Mouse (Mus musculus) C2C12 (cell line): Measurements from ENCODE around the gene Olfr48. TPM values are rescaled to one million over a fixed set of nuclear protein-coding genes. Genes with fewer than 3 reads are reported as not detected.

ENCODE experiments used
- H3K27me3 ChIP-seq: one replicate; pipeline ENCODE4 v1.6.1; 2011; ENCODE audit not compliant: control insufficient read depth, insufficient read depth, insufficient read length
- H3K36me3 ChIP-seq: one replicate; pipeline ENCODE4 v1.6.1; 2011; ENCODE audit not compliant: control insufficient read depth, insufficient read depth
- H3K4me3 ChIP-seq: one replicate; pipeline ENCODE4 v1.5.1; 2011; ENCODE audit warnings: mild to moderate bottlenecking, control low read depth; ENCODE audit not compliant: poor library complexity, insufficient read depth, severe bottlenecking
- H3K79me2 ChIP-seq: one replicate; pipeline ENCODE4 v1.6.1; 2011; ENCODE audit not compliant: control insufficient read depth, insufficient read depth
- H3K79me3 ChIP-seq: one replicate; pipeline ENCODE4 v1.6.1; 2011; ENCODE audit warnings: low read depth, control low read depth
- H3ac ChIP-seq: one replicate; pipeline ENCODE3; 2011; ENCODE audit warnings: low read depth; ENCODE audit not compliant: control insufficient read depth, insufficient read length
- CEBPB ChIP-seq: IDR thresholded peaks from one replicate; pipeline ENCODE4 v1.6.1; 2011; ENCODE audit warnings: low read depth, mild to moderate bottlenecking, control low read depth, moderate library complexity
- CTCF ChIP-seq: IDR thresholded peaks from one replicate; pipeline ENCODE4 v1.5.1; 2011; ENCODE audit not compliant: control insufficient read depth, insufficient read depth, insufficient read length
- FOSL1 ChIP-seq: IDR thresholded peaks from one replicate; pipeline ENCODE4 v1.8.0; 2011; ENCODE audit warnings: mild to moderate bottlenecking, low read length; ENCODE audit not compliant: poor library complexity, insufficient read depth, severe bottlenecking
- MAX ChIP-seq: IDR thresholded peaks from one replicate; pipeline ENCODE4 v1.6.1; 2011; ENCODE audit warnings: mild to moderate bottlenecking, control low read depth
- MYOD1 ChIP-seq: IDR thresholded peaks from one replicate; pipeline ENCODE4 v1.6.1; 2011; ENCODE audit warnings: low read depth; ENCODE audit not compliant: control insufficient read depth, insufficient read length
- MYOG ChIP-seq: IDR thresholded peaks from one replicate; pipeline ENCODE4 v1.6.1; 2011; ENCODE audit not compliant: control insufficient read depth, insufficient read length; ENCODE audit errors: extremely low read depth
- USF1 ChIP-seq: IDR thresholded peaks from one replicate; pipeline ENCODE4 v1.6.1; 2011; ENCODE audit warnings: low read depth, mild to moderate bottlenecking, control low read depth, moderate library complexity
- polyA plus RNA-seq: library from polyadenylated mRNA; unstranded; fragments of >200 nt; fragmentation: generic; extraction: Trizol; gene quantifications from one replicate; pipeline ENCODE4 v1.2.1, GENCODE M21; 2012; ENCODE audit warnings: missing spikeins

Olfr48 gene
- polyA plus RNA-seq, 1 experiment, result not detected

GRCm38 (mm10) chr2:89810751-89811150, 37.3 kb downstream of the Olfr48 start:
- no peak overlapping the region for H3K4me3 ChIP-seq
- no peaks in the 10 kb centered on the region for H3K36me3 ChIP-seq
- no peaks in the 10 kb centered on the region for H3K79me2 ChIP-seq
- H3K79me3 ChIP-seq, result no peaks in the 10 kb centered on the region
- TF ChIP-seq CTCF, result no peak
- H3ac ChIP-seq, result no peak overlapping the region
- H3K27me3 ChIP-seq, result no peaks in the 10 kb centered on the region

GRCm38 (mm10) chr2:89799583-89799982, 48.4 kb downstream of the Olfr48 start:
- Histone ChIP-seq H3ac (no peak overlapping the region), H3K27me3 (no peaks in the 10 kb centered on the region), H3K4me3 (no peak overlapping the region), H3K79me3 (no peaks in the 10 kb centered on the region), H3K79me2 (no peaks in the 10 kb centered on the region), H3K36me3 (no peaks in the 10 kb centered on the region)
- no peak for TF ChIP-seq MYOG
- TF ChIP-seq CTCF, result no peak
- no peak for TF ChIP-seq CEBPB
- no peak for TF ChIP-seq MAX
- TF ChIP-seq USF1, result no peak
- TF ChIP-seq MYOD1, result no peak
- no peak for TF ChIP-seq FOSL1

GRCm38 (mm10) chr2:89793519-89793918, 54.5 kb downstream of the Olfr48 start, which contains the start of gene Olfr1254:
Gene Olfr1254 (minus strand): TSS chr2:89793619.
- H3K27me3 ChIP-seq, result no peaks in the 10 kb centered on the region
- H3K79me2 ChIP-seq, result no peaks in the 10 kb centered on the region

More at GRCm38 (mm10) chr2:89793519-89793918, 54.5 kb downstream of the Olfr48 start, which contains the start of gene Olfr1254:
- Histone ChIP-seq H3ac (no peak within 1 kb of the TSS), H3K4me3 (no peak within 1 kb of the TSS), H3K79me3 (no peaks in the 10 kb centered on the region), H3K36me3 (no peaks in the 10 kb centered on the region)
- TF ChIP-seq MYOG, result no peak
- TF ChIP-seq MYOD1, result no peak

Other genes with a start within 250 kb of the Olfr48 start
- gene Olfr1247, start 234.1 kb downstream of the Olfr48 start, polyA plus RNA-seq, result not detected
- not detected for gene Olfr1248, start 230.0 kb downstream of the Olfr48 start, polyA plus RNA-seq
- gene Olfr1249, start 213.2 kb downstream of the Olfr48 start, polyA plus RNA-seq, result not detected
- 0.04 TPM for gene Olfr1250, start 186.7 kb downstream of the Olfr48 start, polyA plus RNA-seq
- 0.13 TPM for gene Olfr1251, start 176.3 kb downstream of the Olfr48 start, polyA plus RNA-seq
- not detected for gene Olfr1252, start 123.2 kb downstream of the Olfr48 start, polyA plus RNA-seq
- not detected for gene Olfr1253, start 91.1 kb downstream of the Olfr48 start, polyA plus RNA-seq
- gene Olfr1254, start 54.6 kb downstream of the Olfr48 start, polyA plus RNA-seq, result not detected
- gene Olfr1255, start 36.2 kb downstream of the Olfr48 start, polyA plus RNA-seq, result not detected
- not detected for gene Olfr1256, start 6.7 kb downstream of the Olfr48 start, polyA plus RNA-seq
- not detected for gene Olfr1257, start 30.2 kb upstream of the Olfr48 start, polyA plus RNA-seq
- gene Olfr1258, start 79.1 kb upstream of the Olfr48 start, polyA plus RNA-seq, result 0.01 TPM
- 0.12 TPM for gene Olfr1259, start 100.5 kb upstream of the Olfr48 start, polyA plus RNA-seq
- not detected for gene Olfr1260, start 126.1 kb upstream of the Olfr48 start, polyA plus RNA-seq
- not detected for gene Olfr1261, start 143.0 kb upstream of the Olfr48 start, polyA plus RNA-seq
- not detected for gene Olfr1262, start 151.9 kb upstream of the Olfr48 start, polyA plus RNA-seq
- not detected for gene Olfr1263, start 163.9 kb upstream of the Olfr48 start, polyA plus RNA-seq
- gene Olfr1264, start 177.4 kb upstream of the Olfr48 start, polyA plus RNA-seq, result not detected
- gene Olfr1265, start 187.1 kb upstream of the Olfr48 start, polyA plus RNA-seq, result not detected
- not detected for gene Olfr140, start 215.4 kb upstream of the Olfr48 start, polyA plus RNA-seq